Mouse (Mus musculus) liver, adult 2 months (tissue): Measurements from ENCODE around the gene Hnrnpul1.

Source experiments
- CTCF ChIP-seq: fragments of 200-500 bp; IDR thresholded peaks from 2 replicates; pipeline ENCODE4 v1.5.1; 2011; ENCODE audit warnings: low read depth, low read length, control low read depth
- POLR2A ChIP-seq: fragments of 200-500 bp; IDR thresholded peaks from 2 replicates; pipeline ENCODE4 v1.6.1; 2011; ENCODE audit warnings: low read length, control low read depth; ENCODE audit not compliant: insufficient read depth; ENCODE audit errors: extremely low read depth

DNA sequence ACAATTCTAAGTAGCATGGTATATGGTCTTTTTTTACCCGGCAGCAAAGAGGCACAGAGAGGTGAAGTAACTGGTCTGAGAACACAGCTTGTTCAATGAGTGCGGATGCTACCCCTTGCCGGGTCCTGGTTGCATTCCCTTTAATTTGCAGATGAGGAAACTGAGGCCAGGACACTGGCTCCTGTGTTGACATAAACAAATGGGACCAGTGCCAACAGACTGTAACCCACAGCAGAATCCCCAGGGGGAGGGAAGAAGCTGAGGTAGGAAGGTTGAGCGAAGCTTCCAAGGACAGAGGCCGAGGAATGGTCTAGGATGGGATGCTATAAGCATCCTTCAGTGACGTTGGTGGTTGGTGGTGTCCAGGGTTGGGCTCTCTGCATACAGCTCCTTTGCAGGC, 79.2 kb downstream of the Hnrnpul1 start:
- TF ChIP-seq CTCF (no peak), POLR2A (no peak)
